Mouse (Mus musculus): ENCODE measurements at regions not wholly inside any gene's neighbourhood (a gene's known extent, or its start where the extent isn't known, plus 50 kb on each side); places are given as distances from the start of the nearest gene placed in this dataset.

DNA sequence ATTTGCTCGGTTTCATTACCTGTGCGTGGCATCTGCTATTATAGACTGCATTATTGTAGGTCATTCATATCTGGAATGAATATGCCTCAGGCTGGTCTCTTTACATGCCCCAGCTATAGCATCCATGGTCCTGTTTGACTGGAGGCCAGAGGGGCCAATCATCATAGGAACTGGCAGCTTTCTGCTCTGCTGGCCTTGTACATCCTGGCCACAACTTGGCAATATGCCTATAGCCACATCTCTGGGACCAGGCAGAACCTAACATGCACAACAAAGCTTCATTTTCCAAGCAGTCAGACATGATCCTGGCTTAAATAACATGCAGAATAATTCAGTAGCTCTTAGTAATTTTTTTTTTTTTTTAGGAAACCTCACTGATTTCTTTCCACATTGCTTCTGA, 227.6 kb upstream of the B3gat1 start:
- no peaks in the 10 kb centered on the region for H3K9me3 ChIP-seq (replicated peaks)
- no peak overlapping the region for H3K27ac ChIP-seq (replicated peaks)
- H3K4me3 ChIP-seq: no peak overlapping the region
- no peaks in the 10 kb centered on the region for H3K36me3 ChIP-seq
- H3K27me3 ChIP-seq (ENCODE audit: low read depth, poor library complexity, severe bottlenecking): no peaks in the 10 kb centered on the region
- no peak for DNase-seq (ENCODE audit: low spot score)
- WGBS: 89% methylated on average over 2 of the region's 2 CpGs
- no peaks in the 10 kb centered on the region for H3K4me1 ChIP-seq

DNA sequence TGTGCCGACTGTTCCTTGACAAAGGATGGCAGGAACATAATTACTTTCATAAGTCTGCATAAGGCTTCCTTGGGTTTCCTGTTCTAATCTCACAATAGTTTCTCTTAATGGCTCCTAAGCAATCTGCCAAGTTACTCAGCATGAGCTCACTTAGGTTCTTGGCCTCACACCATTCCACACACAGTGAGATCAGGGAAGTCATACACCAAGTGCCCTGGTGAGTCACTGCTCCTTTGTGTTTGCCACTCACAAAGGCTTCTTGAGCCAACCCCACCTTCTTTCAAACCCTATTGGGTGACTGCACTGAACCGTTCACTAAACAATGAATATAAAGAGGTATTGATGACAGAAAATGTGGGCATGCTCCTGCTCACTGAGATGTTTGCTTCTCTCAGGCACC, 214.9 kb upstream of the B3gat1 start:
- Histone ChIP-seq H3K9me3 (replicated peaks) (no peaks in the 10 kb centered on the region), H3K36me3 (no peaks in the 10 kb centered on the region), H3K27ac (replicated peaks) (no peak overlapping the region), H3K4me3 (no peak overlapping the region), H3K4me1 (peaks cover 13% of the 10 kb centered on the region), H3K27me3 (ENCODE audit: low read depth, poor library complexity, severe bottlenecking) (no peaks in the 10 kb centered on the region)
- no peak for DNase-seq (ENCODE audit: low spot score)
- 45% methylated on average over 2 of the region's 2 CpGs for WGBS

DNA sequence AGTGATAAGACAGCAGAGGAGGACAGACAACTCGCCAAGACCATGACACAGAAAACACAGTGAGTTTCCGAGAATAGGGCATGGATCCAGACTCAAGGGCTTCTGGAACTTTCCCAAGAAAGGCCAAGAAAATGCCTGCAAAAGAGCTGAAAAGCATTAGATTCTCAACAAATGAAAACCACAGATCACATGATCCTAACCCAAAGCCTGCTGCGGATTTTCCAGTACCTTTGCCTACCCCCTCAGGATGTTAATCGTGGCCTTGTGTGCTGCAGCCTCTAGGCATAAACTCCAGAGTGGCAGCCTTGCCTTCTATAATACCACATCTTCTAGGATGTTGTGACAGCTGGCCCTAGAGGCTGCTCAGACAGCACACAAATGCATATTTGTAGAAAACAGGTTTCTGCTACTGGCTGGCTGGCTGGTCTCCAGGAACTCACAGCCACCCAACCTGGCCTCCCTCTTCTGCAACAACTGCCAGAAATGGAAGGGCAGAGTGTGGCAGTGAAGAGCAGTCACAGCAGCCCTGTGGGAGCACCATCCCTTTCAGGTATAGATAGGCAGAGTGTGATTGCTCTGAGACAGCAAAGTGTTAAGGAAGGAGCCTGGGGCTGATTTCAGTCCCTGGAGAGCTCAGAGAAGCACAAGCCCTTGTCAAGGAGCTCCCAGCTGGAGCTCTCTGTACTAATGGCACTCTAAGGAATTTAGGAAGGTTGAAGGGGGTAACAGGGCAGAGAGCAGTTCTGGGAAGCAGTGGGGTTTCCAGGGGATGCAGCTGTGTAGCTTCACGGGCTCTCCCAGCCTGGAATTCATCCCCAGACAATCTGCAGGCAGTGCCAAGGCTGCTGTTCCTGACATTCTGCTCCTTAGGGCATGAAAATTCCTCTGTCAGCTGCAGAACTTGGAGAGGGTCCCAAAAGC, 213.7 kb upstream of the B3gat1 start:
- Histone ChIP-seq H3K4me3 (no peak overlapping the region), H3K36me3 (no peaks in the 10 kb centered on the region), H3K9me3 (replicated peaks) (no peaks in the 10 kb centered on the region), H3K4me1 (peaks cover 13% of the 10 kb centered on the region), H3K27ac (replicated peaks) (no peak overlapping the region; the same call in 1 of the 2 replicates), H3K27me3 (ENCODE audit: low read depth, poor library complexity, severe bottlenecking) (no peaks in the 10 kb centered on the region)
- DNase-seq (ENCODE audit: low spot score): peak; percentile 12
- 56% methylated on average over 5 of the region's 5 CpGs for WGBS

DNA sequence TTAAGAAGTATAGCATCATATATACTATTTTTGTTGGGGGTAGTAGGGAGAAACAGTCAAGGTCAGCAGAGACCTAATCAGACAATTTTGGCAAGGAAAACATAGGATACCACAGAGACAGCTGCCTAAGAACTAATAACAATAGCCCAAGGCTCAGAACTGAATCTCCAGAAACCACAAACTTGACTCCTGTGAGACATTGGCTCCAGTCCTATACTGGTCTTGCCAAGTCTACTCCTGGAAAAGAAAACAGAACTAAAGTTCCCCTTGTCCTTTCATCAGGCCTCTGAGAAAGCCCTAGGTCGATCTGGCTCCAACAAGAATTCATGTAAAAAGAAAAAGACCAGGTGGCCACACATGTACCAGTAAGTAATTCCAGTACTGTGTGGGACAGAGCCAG, 209.4 kb upstream of the B3gat1 start:
- Histone ChIP-seq H3K4me3 (no peak overlapping the region), H3K27ac (replicated peaks) (no peak overlapping the region), H3K36me3 (no peaks in the 10 kb centered on the region), H3K27me3 (ENCODE audit: low read depth, poor library complexity, severe bottlenecking) (no peaks in the 10 kb centered on the region), H3K9me3 (replicated peaks) (no peaks in the 10 kb centered on the region), H3K4me1 (peaks cover 11% of the 10 kb centered on the region)
- 65% methylated on average over 1 of the region's 1 CpGs for WGBS
- DNase-seq (ENCODE audit: low spot score): no peak

DNA sequence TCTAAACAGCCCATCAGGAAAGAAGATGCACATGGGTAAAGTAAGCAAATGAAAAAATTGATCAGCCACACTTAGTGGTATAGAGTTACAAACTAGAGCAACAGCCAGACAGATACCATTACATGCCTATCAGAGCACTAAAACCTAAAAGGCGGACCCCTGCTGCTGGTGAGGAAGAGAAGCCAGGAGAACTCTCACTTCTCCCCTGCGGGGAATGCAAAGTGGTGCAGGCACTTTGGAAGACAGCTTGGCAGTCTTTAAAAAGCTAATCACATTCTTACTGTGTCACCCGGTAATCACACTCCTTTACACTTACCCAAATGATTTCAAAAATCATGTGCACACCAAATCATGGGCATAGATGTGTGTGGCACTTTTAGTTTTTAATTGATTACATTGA, 204.8 kb upstream of the B3gat1 start:
- Histone ChIP-seq H3K9me3 (replicated peaks) (no peaks in the 10 kb centered on the region), H3K27me3 (ENCODE audit: low read depth, poor library complexity, severe bottlenecking) (no peaks in the 10 kb centered on the region), H3K4me1 (peaks cover 7% of the 10 kb centered on the region; the same call in 1 of the 2 replicates), H3K4me3 (no peak overlapping the region), H3K27ac (replicated peaks) (no peak overlapping the region), H3K36me3 (no peaks in the 10 kb centered on the region)
- 14% methylated on average over 3 of the region's 3 CpGs for WGBS
- DNase-seq (ENCODE audit: low spot score): no peak

DNA sequence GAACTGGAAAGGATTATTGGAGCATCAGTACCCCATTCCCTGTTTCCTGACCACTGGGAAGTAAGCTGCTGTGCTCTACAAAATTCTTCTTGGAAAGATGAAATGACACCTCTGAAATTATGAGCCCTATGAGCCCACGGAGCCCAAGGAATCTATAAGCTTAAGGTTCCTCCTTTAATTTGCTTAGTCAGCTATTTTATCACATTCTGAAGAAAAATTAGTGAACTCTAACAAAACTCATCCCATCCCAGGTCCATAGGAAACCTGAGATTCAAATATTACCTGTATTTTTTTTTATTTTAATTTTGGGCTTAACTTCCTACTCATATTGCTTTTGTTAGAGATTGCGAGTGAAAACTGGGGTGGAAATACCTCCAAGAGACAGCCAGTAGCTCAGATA, 194.5 kb upstream of the B3gat1 start:
- H3K27me3 ChIP-seq (ENCODE audit: low read depth, poor library complexity, severe bottlenecking): no peaks in the 10 kb centered on the region
- no peaks in the 10 kb centered on the region for H3K36me3 ChIP-seq
- no peaks in the 10 kb centered on the region for H3K9me3 ChIP-seq (replicated peaks)
- no peak overlapping the region for H3K27ac ChIP-seq (replicated peaks)
- no peaks in the 10 kb centered on the region for H3K4me1 ChIP-seq
- no peak for DNase-seq (ENCODE audit: low spot score)
- H3K4me3 ChIP-seq: no peak overlapping the region
- WGBS: 88% methylated on average over 2 of the region's 2 CpGs

DNA sequence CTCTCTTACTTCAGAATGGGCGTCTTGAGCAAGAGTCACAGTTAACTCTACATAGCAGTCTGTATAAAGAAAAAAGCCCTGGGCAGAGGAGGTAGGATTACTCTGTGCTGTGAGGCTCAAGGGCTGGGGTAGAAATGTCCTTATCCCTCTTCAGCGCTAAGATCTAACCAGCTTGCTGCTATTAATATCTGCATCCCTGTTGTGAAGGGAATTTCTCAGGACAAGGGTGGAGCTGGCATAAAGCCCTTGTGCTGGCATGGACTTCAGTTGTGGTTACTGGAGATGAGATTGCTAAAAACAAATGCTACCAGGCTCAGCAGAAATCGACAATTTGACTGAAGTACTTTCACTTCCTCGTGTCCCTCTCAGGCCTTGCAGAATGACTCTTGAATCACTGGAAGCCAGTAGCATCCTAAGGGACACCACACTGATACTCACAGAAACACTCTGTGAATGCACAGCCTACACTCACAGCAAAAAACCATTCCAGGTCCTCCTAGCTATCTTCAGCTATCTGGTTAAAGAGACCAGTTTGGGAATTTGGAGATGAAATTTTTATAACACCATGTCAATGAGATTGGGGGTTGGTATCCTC, 185.1 kb upstream of the B3gat1 start:
- WGBS: 74% methylated on average over 4 of the region's 4 CpGs
- Histone ChIP-seq H3K27me3 (ENCODE audit: low read depth, poor library complexity, severe bottlenecking) (no peaks in the 10 kb centered on the region), H3K4me1 (no peaks in the 10 kb centered on the region), H3K36me3 (no peaks in the 10 kb centered on the region), H3K4me3 (no peak overlapping the region), H3K9me3 (replicated peaks) (no peaks in the 10 kb centered on the region), H3K27ac (replicated peaks) (no peak overlapping the region)
- no peak for DNase-seq (ENCODE audit: low spot score)

DNA sequence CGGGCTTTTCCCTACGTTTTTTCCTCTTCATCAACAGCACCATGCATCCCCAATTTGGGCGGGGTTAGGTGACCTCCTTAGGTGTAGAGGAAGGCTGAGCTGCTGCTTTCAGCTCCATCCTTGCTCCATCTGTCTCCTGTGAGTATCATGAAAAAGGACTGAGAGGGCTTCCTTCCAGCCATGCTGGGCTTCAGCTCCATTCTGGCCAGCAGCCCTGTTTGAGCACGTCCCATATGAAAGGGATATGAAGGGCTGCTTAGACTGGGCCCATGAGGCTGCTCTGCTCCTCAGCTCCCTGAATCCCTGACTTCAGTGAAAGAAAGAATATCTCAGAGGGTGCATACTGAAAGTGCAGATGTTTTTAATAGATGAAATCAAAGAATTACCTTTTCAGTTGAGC, 184.4 kb upstream of the B3gat1 start:
- WGBS: 78% methylated on average over 4 of the region's 4 CpGs
- Histone ChIP-seq H3K4me1 (no peaks in the 10 kb centered on the region), H3K9me3 (replicated peaks) (no peaks in the 10 kb centered on the region), H3K27me3 (ENCODE audit: low read depth, poor library complexity, severe bottlenecking) (no peaks in the 10 kb centered on the region), H3K4me3 (no peak overlapping the region), H3K36me3 (no peaks in the 10 kb centered on the region), H3K27ac (replicated peaks) (no peak overlapping the region)
- DNase-seq (ENCODE audit: low spot score): no peak

DNA sequence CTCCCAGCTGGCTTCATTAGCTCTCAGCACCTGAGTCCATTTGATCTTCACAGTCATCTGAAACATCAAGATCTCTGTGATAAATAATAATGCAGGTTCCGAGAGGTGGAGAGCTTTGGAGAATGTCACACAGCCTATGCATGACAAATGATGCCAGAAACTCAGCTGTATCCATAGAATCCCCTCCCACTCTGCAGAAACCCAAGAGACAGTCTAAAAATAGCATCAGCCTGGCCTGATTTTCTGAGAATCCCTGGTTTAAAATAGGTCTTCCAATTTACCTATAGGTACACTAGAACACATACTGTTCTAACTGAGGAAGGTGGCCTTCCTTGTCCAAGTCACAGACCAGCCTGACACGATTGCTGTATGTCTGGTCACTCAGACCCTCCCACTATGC, 184.0 kb upstream of the B3gat1 start:
- Histone ChIP-seq H3K36me3 (no peaks in the 10 kb centered on the region), H3K4me1 (no peaks in the 10 kb centered on the region), H3K27me3 (ENCODE audit: low read depth, poor library complexity, severe bottlenecking) (no peaks in the 10 kb centered on the region), H3K4me3 (no peak overlapping the region), H3K27ac (replicated peaks) (no peak overlapping the region), H3K9me3 (replicated peaks) (no peaks in the 10 kb centered on the region)
- WGBS: 93% methylated on average over 2 of the region's 2 CpGs
- DNase-seq (ENCODE audit: low spot score): no peak

DNA sequence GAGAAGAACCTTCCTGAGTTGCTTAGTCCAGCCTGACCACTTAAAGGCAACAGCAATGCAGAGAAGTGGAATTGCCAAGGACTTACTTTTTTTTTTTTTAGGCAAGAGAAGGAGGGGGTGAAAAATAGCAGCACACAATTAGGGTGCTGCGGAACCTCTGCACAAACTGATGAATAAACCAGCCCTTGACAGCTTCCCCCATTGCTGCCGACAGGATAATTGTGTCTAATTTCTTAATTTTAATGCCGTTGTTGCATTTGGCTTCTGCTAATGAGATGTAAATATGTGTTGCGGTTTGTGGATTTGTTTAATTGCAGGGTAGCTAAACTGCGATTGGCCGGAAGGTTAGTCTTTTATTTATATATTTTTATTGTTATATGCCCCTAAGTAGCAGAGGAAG, 157.5 kb upstream of the B3gat1 start:
- no peak for DNase-seq (ENCODE audit: low spot score)
- WGBS: 89% methylated on average over 6 of the region's 6 CpGs

DNA sequence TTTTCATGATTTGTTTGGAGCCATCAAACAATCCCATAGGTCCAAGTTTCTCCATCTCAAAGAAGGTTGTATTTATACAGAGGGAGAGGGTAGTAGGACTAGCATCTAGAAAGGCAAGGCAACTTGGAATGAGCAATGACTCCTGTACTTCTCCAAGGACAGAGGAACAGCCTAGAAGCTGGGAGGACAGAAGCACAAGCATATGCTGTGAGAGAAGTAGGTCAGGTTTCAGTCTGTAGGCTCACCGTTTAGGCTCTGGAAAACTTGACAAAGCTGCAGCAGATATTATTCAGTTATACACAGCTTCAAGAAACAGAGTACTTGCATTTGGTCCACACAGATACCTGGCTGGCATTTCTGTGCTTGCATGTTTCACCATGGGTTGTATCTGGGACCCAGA, 131.5 kb upstream of the B3gat1 start:
- no peak overlapping the region for H3K27ac ChIP-seq (replicated peaks)
- no peak for DNase-seq (ENCODE audit: low spot score)
- no peaks in the 10 kb centered on the region for H3K9me3 ChIP-seq (replicated peaks)
- WGBS: 90% methylated on average over 1 of the region's 1 CpGs
- no peaks in the 10 kb centered on the region for H3K4me1 ChIP-seq
- H3K27me3 ChIP-seq (ENCODE audit: low read depth, poor library complexity, severe bottlenecking): no peaks in the 10 kb centered on the region
- H3K36me3 ChIP-seq: no peaks in the 10 kb centered on the region
- H3K4me3 ChIP-seq: no peak overlapping the region

More for the DNA sequence above, 157.5 kb upstream of the B3gat1 start:
- H3K4me1 ChIP-seq: no peaks in the 10 kb centered on the region
- no peaks in the 10 kb centered on the region for H3K27me3 ChIP-seq (ENCODE audit: low read depth, poor library complexity, severe bottlenecking)
- no peaks in the 10 kb centered on the region for H3K36me3 ChIP-seq
- H3K9me3 ChIP-seq (replicated peaks): no peaks in the 10 kb centered on the region
- no peak overlapping the region for H3K27ac ChIP-seq (replicated peaks)
- no peak overlapping the region for H3K4me3 ChIP-seq

DNA sequence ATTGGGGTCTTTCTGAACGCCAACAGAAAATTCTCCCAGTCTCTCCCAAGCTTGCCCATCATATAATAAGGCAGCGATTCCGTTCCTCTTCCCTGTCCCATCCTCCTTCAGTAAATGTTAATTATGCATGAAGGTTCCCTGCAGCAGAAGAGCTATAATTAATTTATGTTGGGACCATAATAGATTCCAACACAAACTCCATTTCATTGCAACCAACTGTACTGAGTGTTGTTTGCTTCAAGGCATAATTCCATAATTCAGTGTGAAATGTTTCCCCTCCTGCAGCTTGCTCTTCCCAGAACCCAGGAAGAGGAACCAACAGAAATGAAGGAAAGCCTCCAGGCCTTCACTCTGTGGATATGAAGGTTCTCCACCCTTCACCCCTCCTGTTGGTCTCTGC, 129.0 kb upstream of the B3gat1 start:
- no peaks in the 10 kb centered on the region for H3K9me3 ChIP-seq (replicated peaks)
- H3K36me3 ChIP-seq: no peaks in the 10 kb centered on the region
- WGBS: 85% methylated on average over 3 of the region's 3 CpGs
- no peak overlapping the region for H3K4me3 ChIP-seq
- no peaks in the 10 kb centered on the region for H3K27me3 ChIP-seq (ENCODE audit: low read depth, poor library complexity, severe bottlenecking)
- no peak for DNase-seq (ENCODE audit: low spot score)
- no peak overlapping the region for H3K27ac ChIP-seq (replicated peaks)
- no peaks in the 10 kb centered on the region for H3K4me1 ChIP-seq

DNA sequence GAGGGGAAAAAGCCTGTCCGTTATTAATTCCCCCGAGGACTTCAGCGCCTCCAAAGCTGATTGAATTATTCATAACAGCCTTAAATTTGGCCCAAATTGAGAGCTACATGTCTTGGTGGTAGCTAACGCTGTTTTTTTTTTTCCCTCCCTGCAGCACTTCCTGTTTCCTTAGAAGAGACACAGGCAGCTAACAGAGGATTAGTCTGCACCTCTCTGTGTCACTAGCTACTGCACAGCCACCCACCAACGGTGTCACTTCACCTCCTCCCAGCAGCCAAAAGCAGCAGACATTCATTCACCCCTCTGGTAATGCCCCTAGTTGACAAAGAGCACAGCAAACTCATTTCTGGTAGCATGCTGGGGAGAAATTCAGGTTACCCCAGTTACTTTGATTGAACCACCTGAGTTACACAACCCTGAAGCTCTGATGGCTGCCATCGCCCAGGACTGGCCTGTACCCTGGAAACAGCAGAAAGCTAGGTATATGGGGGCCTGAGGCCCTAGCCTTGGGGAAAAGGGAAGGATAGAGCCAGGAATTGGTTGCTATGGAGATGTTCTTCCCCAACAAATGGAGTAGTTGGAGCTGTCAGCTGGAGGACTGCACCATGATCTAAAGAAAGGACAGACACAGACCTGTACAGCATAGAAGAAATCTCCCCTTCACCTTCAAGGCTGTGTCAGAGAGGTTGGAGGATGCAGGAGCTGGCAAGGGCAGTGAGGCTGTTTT, 121.7 kb upstream of the B3gat1 start:
- Histone ChIP-seq H3K36me3 (no peaks in the 10 kb centered on the region), H3K4me1 (0 out of 2 replicates have a peak, but pooled peaks cover 4% of the 10 kb centered on the region), H3K4me3 (no peak overlapping the region), H3K27ac (replicated peaks) (no peak overlapping the region), H3K9me3 (replicated peaks) (peaks cover 9% of the 10 kb centered on the region; the same call in 1 of the 2 replicates), H3K27me3 (ENCODE audit: low read depth, poor library complexity, severe bottlenecking) (no peaks in the 10 kb centered on the region)
- no peak for DNase-seq (ENCODE audit: low spot score)
- 74% methylated on average over 6 of the region's 6 CpGs for WGBS
